Mouse (Mus musculus): ENCODE measurements around the gene Adamts15. TPM values are rescaled to one million over a fixed set of nuclear protein-coding genes. Genes with fewer than 3 reads are reported as not detected.

Adamts15 gene
- polyA plus RNA-seq, 1 experiment from 2014 or later = 0.91 TPM

GRCm38 (mm10) chr9:30934827-30935226, 12.6 kb upstream of the Adamts15 start:
- H3K36me3 ChIP-seq (ENCODE audit: control insufficient read depth, insufficient read depth) = no peaks in the 10 kb centered on the region
- no peak overlapping the region for H3K4me2 ChIP-seq (replicated peaks; ENCODE audit: low read depth)
- TF ChIP-seq CTCF (IDR thresholded peaks at IDR 0.05; ENCODE audit: low read depth) = no peak
- H3K9ac ChIP-seq (ENCODE audit: low read depth, low read length) = no peak overlapping the region
- no peak overlapping the region for H3K4me3 ChIP-seq (ENCODE audit: low read depth, low read length)
- H3K9me3 ChIP-seq (ENCODE audit: control insufficient read depth) = no peaks in the 10 kb centered on the region
- H3K27me3 ChIP-seq (replicated peaks; ENCODE audit: control insufficient read depth, insufficient read depth, low read length) = 0 out of 2 replicates have a peak, but pooled peaks cover 4% of the 10 kb centered on the region
- no peak overlapping the region for H3K27ac ChIP-seq (ENCODE audit: low read depth, low read length)
- 44% methylated on average over 6 of the region's 6 CpGs for WGBS
- H3K4me1 ChIP-seq (replicated peaks; ENCODE audit: control insufficient read depth, insufficient read depth, low read length) = no peaks in the 10 kb centered on the region
- ATAC-seq = no peak

DNA sequence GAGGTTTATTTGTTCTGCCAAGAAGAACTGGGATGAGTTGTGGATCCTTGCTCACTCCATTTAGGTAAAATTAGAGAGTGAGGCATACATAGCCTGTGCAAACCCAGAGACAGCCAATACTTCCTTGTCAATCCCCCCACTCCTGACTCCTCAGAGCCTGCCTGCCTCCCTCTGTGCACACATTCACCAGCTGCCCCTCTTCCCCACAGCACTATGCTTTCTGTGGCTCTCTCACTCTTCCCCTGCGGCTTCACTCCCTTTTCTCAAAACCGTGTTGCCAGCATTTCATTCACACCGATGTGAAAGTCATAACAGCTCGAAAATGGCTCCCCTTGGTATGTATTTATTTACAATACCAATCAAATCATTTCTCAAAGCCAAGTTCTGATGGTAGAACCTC, 10.1 kb upstream of the Adamts15 start:
- no peak overlapping the region for H3K9ac ChIP-seq (ENCODE audit: low read depth, low read length)
- no peak overlapping the region for H3K27ac ChIP-seq (ENCODE audit: low read depth, low read length)
- no peak overlapping the region for H3K4me2 ChIP-seq (replicated peaks; ENCODE audit: low read depth)
- no peak overlapping the region for H3K4me3 ChIP-seq (ENCODE audit: low read depth, low read length)
- TF ChIP-seq CTCF (IDR thresholded peaks at IDR 0.05; ENCODE audit: low read depth) = no peak
- H3K36me3 ChIP-seq (ENCODE audit: control insufficient read depth, insufficient read depth) = no peaks in the 10 kb centered on the region
- H3K9me3 ChIP-seq (ENCODE audit: control insufficient read depth) = no peaks in the 10 kb centered on the region
- H3K27me3 ChIP-seq (replicated peaks; ENCODE audit: control insufficient read depth, insufficient read depth, low read length) = 0 out of 2 replicates have a peak, but pooled peaks cover 4% of the 10 kb centered on the region
- WGBS = 64% methylated on average over 4 of the region's 4 CpGs
- H3K4me1 ChIP-seq (replicated peaks; ENCODE audit: control insufficient read depth, insufficient read depth, low read length) = no peaks in the 10 kb centered on the region
- ATAC-seq = no peak

DNA sequence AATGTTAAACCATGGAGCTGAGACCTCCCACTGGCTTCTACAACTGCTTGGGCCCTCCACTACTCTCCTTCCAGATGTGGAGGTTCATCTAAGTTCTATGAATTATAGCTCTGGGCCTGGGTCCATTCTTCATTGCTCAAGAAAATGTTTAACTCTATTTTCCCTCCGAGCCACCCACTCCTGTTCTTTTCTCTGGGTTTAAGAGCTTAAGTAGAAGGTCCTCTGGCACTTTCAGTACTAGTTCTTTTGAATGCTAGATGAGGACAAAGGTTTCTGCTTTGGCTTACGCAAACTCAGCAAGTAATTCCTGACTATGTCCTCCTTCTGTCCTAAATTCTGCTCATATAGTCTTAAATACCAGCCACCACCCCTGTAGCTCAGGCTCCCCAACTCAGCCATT, 6.5 kb upstream of the Adamts15 start:
- H3K9ac ChIP-seq (ENCODE audit: low read depth, low read length) = no peak overlapping the region
- ATAC-seq = no peak
- no peaks in the 10 kb centered on the region for H3K36me3 ChIP-seq (ENCODE audit: control insufficient read depth, insufficient read depth)
- 97% methylated on average over 2 of the region's 2 CpGs for WGBS
- no peak for TF ChIP-seq CTCF (IDR thresholded peaks at IDR 0.05; ENCODE audit: low read depth)
- H3K4me3 ChIP-seq (ENCODE audit: low read depth, low read length) = no peak overlapping the region
- H3K4me2 ChIP-seq (replicated peaks; ENCODE audit: low read depth) = no peak overlapping the region
- H3K4me1 ChIP-seq (replicated peaks; ENCODE audit: control insufficient read depth, insufficient read depth, low read length) = no peaks in the 10 kb centered on the region
- no peaks in the 10 kb centered on the region for H3K9me3 ChIP-seq (ENCODE audit: control insufficient read depth)
- H3K27me3 ChIP-seq (replicated peaks; ENCODE audit: control insufficient read depth, insufficient read depth, low read length) = 0 out of 2 replicates have a peak, but pooled peaks cover 4% of the 10 kb centered on the region
- H3K27ac ChIP-seq (ENCODE audit: low read depth, low read length) = no peak overlapping the region

- Histone ChIP-seq H3K9me3 (ENCODE audit: control insufficient read depth) (no peaks in the 10 kb centered on the region), H3K27ac (ENCODE audit: low read depth, low read length) (no peak overlapping the region), H3K9ac (ENCODE audit: low read depth, low read length) (0 out of 2 replicates have a peak overlapping the region, but pooled peaks have one; percentile 26), H3K36me3 (ENCODE audit: control insufficient read depth, insufficient read depth) (no peaks in the 10 kb centered on the region), H3K4me1 (replicated peaks; ENCODE audit: control insufficient read depth, insufficient read depth, low read length) (no peaks in the 10 kb centered on the region), H3K4me2 (replicated peaks; ENCODE audit: low read depth) (peak overlapping the region; percentile 79), H3K27me3 (replicated peaks; ENCODE audit: control insufficient read depth, insufficient read depth, low read length) (peaks cover 32% of the 10 kb centered on the region), H3K4me3 (ENCODE audit: low read depth, low read length) (peak overlapping the region; percentile 50)
- WGBS = 5% methylated on average over 56 of the region's 56 CpGs
- ATAC-seq = peak; percentile 21; the same call in 1 of the 2 replicates
- TF ChIP-seq CTCF (IDR thresholded peaks at IDR 0.05; ENCODE audit: low read depth) = no peak
Observed at GRCm38 (mm10) chr9:30921261-30922103, 770 bp downstream of the Adamts15 start.

- TF ChIP-seq CTCF (IDR thresholded peaks at IDR 0.05; ENCODE audit: low read depth) = peak; percentile 68
- WGBS = 32% methylated on average over 6 of the region's 6 CpGs
- no peak for ATAC-seq
- H3K27me3 ChIP-seq (replicated peaks; ENCODE audit: control insufficient read depth, insufficient read depth, low read length) = peaks cover 32% of the 10 kb centered on the region
- H3K36me3 ChIP-seq (ENCODE audit: control insufficient read depth, insufficient read depth) = no peaks in the 10 kb centered on the region
- no peak overlapping the region for H3K4me3 ChIP-seq (ENCODE audit: low read depth, low read length)
- H3K4me1 ChIP-seq (replicated peaks; ENCODE audit: control insufficient read depth, insufficient read depth, low read length) = no peaks in the 10 kb centered on the region
- H3K9ac ChIP-seq (ENCODE audit: low read depth, low read length) = no peak overlapping the region
- H3K9me3 ChIP-seq (ENCODE audit: control insufficient read depth) = no peaks in the 10 kb centered on the region
- H3K27ac ChIP-seq (ENCODE audit: low read depth, low read length) = no peak overlapping the region
- H3K4me2 ChIP-seq (replicated peaks; ENCODE audit: low read depth) = 0 out of 2 replicates have a peak overlapping the region, but pooled peaks have one; percentile 79
Observed at GRCm38 (mm10) chr9:30920736-30921135, 1.5 kb downstream of the Adamts15 start.

- no peak overlapping the region for H3K4me3 ChIP-seq (ENCODE audit: low read depth, low read length)
Observed at GRCm38 (mm10) chr9:30919686-30920085, 2.6 kb downstream of the Adamts15 start.

More at GRCm38 (mm10) chr9:30919686-30920085, 2.6 kb downstream of the Adamts15 start:
- no peaks in the 10 kb centered on the region for H3K9me3 ChIP-seq (ENCODE audit: control insufficient read depth)
- H3K27ac ChIP-seq (ENCODE audit: low read depth, low read length) = no peak overlapping the region
- peaks cover 32% of the 10 kb centered on the region for H3K27me3 ChIP-seq (replicated peaks; ENCODE audit: control insufficient read depth, insufficient read depth, low read length)
- no peak overlapping the region for H3K9ac ChIP-seq (ENCODE audit: low read depth, low read length)
- ATAC-seq = no peak
- no peaks in the 10 kb centered on the region for H3K36me3 ChIP-seq (ENCODE audit: control insufficient read depth, insufficient read depth)
- WGBS = 73% methylated on average over 9 of the region's 9 CpGs
- H3K4me2 ChIP-seq (replicated peaks; ENCODE audit: low read depth) = no peak overlapping the region
- TF ChIP-seq CTCF (IDR thresholded peaks at IDR 0.05; ENCODE audit: low read depth) = no peak
- no peaks in the 10 kb centered on the region for H3K4me1 ChIP-seq (replicated peaks; ENCODE audit: control insufficient read depth, insufficient read depth, low read length)

All from intestine, postnatal 0 days (tissue).